Mouse (Mus musculus) c-Kit-positive CD71-negative TER-119-negative erythroid progenitor cells, embryonic 14.5 days (primary cell): ENCODE results near the gene Gm14409.
"Not testable (repeated sequence)": the region's sequence is repeated elsewhere in the genome, so short reads cannot be mapped to it uniquely, and the experiment has no call there.

Experiments
- DNase-seq: peaks from one replicate; pipeline ENCODE4 v3.0.0-alpha.2; 2013; ENCODE audit warnings: low read depth

The Gm14409 gene

GRCm38 (mm10) chr2:177266936-177267335, at the start of gene Gm14409:
Gene Gm14409, minus strand, starts transcription at chr2:177267036.
- not testable (repeated sequence) for DNase-seq

- not testable (repeated sequence) for DNase-seq
Observed at GRCm38 (mm10) chr2:177309627-177310026, 42.8 kb upstream of the Gm14409 start.

- not testable (repeated sequence) for DNase-seq
Observed at GRCm38 (mm10) chr2:177304980-177305379, 38.1 kb upstream of the Gm14409 start.

GRCm38 (mm10) chr2:177283701-177284100, 16.9 kb upstream of the Gm14409 start:
- DNase-seq = not testable (repeated sequence)

GRCm38 (mm10) chr2:177277754-177278153, 10.9 kb upstream of the Gm14409 start:
- not testable (repeated sequence) for DNase-seq

GRCm38 (mm10) chr2:177272237-177272636, 5.4 kb upstream of the Gm14409 start:
- DNase-seq = not testable (repeated sequence)

- not testable (repeated sequence) for DNase-seq
Observed at GRCm38 (mm10) chr2:177247449-177247848, 19.4 kb downstream of the Gm14409 start.

GRCm38 (mm10) chr2:177230461-177230860, 36.4 kb downstream of the Gm14409 start:
- not testable (repeated sequence) for DNase-seq
